Mouse (Mus musculus) midbrain, embryonic 15.5 days (tissue): ENCODE measurements around the gene Proser3. TPM values are rescaled to one million over a fixed set of nuclear protein-coding genes. Genes with fewer than 3 reads are reported as not detected.

Experiments used
- ATAC-seq: fragments of 200-750 bp; cut with Nextera tagmentation; replicated peaks from 2 replicates; pipeline ENCODE4 v1.8.0; 2017; ENCODE audit warnings: moderate TSS enrichment
- H3K27ac ChIP-seq: fragments of 300-500 bp; sonication (generic); 2 replicates; pipeline ENCODE4 v1.5.1; 2015; ENCODE audit warnings: mild to moderate bottlenecking, inconsistent platforms
- H3K27me3 ChIP-seq: fragments of 300-500 bp; sonication (generic); replicated peaks from 2 replicates; pipeline ENCODE4 v1.6.1; 2015; ENCODE audit warnings: inconsistent platforms
- H3K36me3 ChIP-seq: fragments of 300-500 bp; sonication (generic); replicated peaks from 2 replicates; pipeline ENCODE4 v1.6.1; 2015; ENCODE audit warnings: inconsistent platforms
- H3K4me1 ChIP-seq: fragments of 300-500 bp; sonication (generic); 2 replicates; pipeline ENCODE4 v1.6.1; 2015; ENCODE audit warnings: inconsistent platforms
- H3K4me2 ChIP-seq: fragments of 300-500 bp; sonication (generic); 2 replicates; pipeline ENCODE4 v1.6.1; 2015; ENCODE audit warnings: inconsistent platforms, mild to moderate bottlenecking, moderate library complexity
- H3K4me3 ChIP-seq: fragments of 300-500 bp; sonication (generic); 2 replicates; pipeline ENCODE4 v1.5.1; 2015; ENCODE audit warnings: mild to moderate bottlenecking, inconsistent platforms
- H3K9ac ChIP-seq: fragments of 300-500 bp; sonication (generic); 2 replicates; pipeline ENCODE4 v1.6.1; 2015; ENCODE audit warnings: mild to moderate bottlenecking, inconsistent platforms
- H3K9me3 ChIP-seq: fragments of 300-500 bp; sonication (generic); 2 replicates; pipeline ENCODE4 v1.6.1; 2016; ENCODE audit warnings: inconsistent platforms
- WGBS: fragments of 180-500 bp; shearing (Covaris S2); methylation state at CpG from one replicate; pipeline ENCODE4 v1.1.7; 2015; ENCODE audit warnings: mixed read lengths; 5-methylcytosine and 5-hydroxymethylcytosine counted together
- polyA plus RNA-seq: library from polyadenylated mRNA; unstranded; fragments of >200 nt; fragmentation: Nextera tagmentation; extraction: Ambion mirVana; gene quantifications from 2 replicates; pipeline ENCODE4 v1.2.1, GENCODE M21; 2015

Gene Proser3
- polyA plus RNA-seq, 1 experiment from 2014 or later, result 9.4 TPM

DNA sequence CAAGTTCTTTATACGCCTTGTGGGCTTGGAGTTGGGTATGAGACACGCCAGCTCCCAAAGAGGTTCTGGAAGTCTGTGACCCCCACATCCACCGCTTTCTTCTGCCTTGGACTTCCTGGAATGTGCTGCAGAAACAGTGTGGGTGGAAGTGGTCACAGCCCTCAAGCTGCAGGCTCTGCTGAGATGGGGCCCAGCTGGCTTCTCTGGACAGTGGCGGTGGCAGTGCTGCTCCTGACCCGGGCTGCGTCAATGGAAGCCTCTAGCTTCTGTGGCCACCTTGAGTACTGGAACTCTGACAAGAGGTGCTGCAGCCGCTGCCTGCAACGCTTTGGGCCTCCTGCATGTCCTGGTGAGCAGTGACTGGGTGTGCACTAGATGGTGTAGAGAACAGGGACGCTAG lies 13.9 kb upstream of the Proser3 start:
- Histone ChIP-seq H3K36me3 (peaks cover 43% of the 10 kb centered on the region), H3K9me3 (no peaks in the 10 kb centered on the region), H3K27ac (no peak overlapping the region), H3K4me1 (peaks cover 15% of the 10 kb centered on the region), H3K4me3 (no peak overlapping the region), H3K27me3 (no peaks in the 10 kb centered on the region), H3K4me2 (no peak overlapping the region), H3K9ac (no peak overlapping the region)
- 92% methylated on average over 9 of the region's 9 CpGs for WGBS
- ATAC-seq, result no peak

DNA sequence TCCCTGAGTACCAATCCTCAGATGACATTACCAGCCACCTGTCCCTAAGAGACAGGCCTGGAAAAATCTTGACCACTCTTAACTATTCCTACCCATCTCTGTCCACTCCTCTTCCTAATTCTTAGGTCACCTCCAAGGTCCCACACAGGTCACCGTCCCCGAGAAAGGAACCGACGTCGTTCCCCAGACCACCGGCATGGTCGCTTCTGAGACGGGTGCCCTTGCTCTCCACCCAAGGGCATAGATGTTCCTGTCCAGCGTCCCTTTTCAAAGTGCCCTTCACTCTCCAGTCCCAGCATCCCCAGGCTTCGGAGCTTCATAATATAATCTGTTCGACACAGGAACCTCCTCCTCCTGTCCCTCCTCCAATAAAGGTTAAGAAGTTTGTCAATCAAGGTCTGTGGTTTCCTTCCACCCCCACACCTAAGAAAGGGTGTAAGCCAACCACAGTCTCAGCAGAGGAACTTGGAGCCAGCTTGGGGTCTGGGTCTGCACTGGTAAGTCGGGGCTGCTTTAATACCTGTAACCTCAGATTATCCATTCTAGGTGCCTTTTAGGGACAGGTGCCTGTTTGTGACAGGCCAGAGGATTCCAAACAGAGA lies 13.0 kb upstream of the Proser3 start, which contains the start of gene Igflr1:
Igflr1 (plus strand) TSS at position 458 of the 602 bp plus-strand sequence.
- no peak for ATAC-seq
- Histone ChIP-seq H3K27me3 (no peaks in the 10 kb centered on the region), H3K4me1 (peaks cover 19% of the 10 kb centered on the region), H3K27ac (no peak within 1 kb of the TSS), H3K9me3 (no peaks in the 10 kb centered on the region), H3K9ac (no peak within 1 kb of the TSS), H3K4me3 (no peak within 1 kb of the TSS), H3K4me2 (peak within 1 kb of the TSS; percentile 89), H3K36me3 (peaks cover 34% of the 10 kb centered on the region)
- 92% methylated on average over 12 of the region's 12 CpGs for WGBS

DNA sequence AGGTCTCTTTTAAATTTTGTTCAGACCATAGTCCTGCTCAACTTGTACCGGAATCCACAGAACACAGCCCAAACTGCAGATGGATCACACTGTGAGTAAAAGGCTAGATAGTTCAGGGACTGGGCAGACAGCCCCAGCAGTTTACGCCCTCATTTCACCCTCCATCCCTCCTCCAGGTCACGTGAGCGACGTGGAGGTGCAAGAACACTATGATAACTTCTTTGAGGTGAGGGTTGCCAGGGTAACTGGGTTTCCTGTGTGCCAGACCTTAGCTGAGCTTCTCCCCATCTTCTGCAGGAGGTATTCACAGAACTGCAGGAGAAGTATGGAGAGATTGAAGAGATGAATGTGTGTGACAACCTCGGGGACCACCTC lies 11.8 kb upstream of the Proser3 start:
- H3K27me3 ChIP-seq, result no peaks in the 10 kb centered on the region
- WGBS, result 30% methylated on average over 6 of the region's 6 CpGs
- H3K9ac ChIP-seq, result peak overlapping the region; percentile 84
- H3K4me3 ChIP-seq, result peak overlapping the region; percentile 95
- peak overlapping the region; percentile 96 for H3K27ac ChIP-seq
- H3K4me1 ChIP-seq, result peaks cover 24% of the 10 kb centered on the region
- H3K36me3 ChIP-seq, result peaks cover 22% of the 10 kb centered on the region; the same call in 1 of the 2 replicates
- no peak for ATAC-seq
- H3K4me2 ChIP-seq, result peak overlapping the region; percentile 89
- H3K9me3 ChIP-seq, result no peaks in the 10 kb centered on the region

DNA sequence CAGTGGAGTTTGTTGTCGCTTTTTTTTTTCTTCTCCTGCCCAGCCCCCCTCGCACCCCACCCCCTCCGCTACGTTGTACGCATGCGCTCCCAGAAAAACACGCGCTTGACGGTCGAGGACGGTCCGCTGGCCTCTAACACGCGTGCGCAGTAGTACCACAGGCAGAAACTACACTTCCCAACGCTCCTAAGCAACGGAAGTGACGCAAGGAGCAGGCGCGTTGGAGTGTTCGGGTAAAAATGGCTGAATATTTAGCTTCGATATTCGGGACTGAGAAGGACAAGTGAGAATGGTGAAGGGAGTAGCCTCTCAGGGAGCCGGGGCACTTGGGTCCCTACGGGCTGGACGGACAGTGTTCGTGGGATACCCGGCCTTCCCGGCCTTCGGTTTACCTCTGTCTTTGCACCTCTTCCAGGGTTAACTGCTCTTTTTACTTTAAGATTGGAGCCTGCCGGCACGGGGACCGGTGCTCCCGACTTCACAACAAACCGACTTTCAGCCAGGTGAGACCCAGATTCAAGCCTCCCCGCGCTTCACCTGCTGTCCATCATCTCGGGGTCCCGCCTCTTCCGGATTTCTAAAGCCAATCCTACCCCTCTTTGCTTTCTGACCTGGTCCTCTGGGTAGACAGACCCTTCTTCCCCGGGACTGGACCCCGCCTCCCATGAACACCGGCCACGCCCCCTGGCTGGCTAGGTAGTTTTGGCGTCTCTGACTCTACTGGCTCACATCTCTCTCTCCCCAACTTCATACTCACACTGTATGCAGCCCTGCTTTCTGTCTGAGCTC lies 11.2 kb upstream of the Proser3 start, which contains the start of the genes U2af1l4, Gm49396 and Psenen:
U2af1l4 (plus strand) TSS at position 185 of the 789 bp plus-strand sequence.
Gm49396 (plus strand) TSS at position 228 of the 789 bp plus-strand sequence.
Psenen (minus strand) TSS at position 511 of the 789 bp plus-strand sequence.
- Histone ChIP-seq H3K36me3 (peaks cover 16% of the 10 kb centered on the region; the same call in 1 of the 2 replicates), H3K4me1 (peaks cover 30% of the 10 kb centered on the region), H3K9ac (peak within 1 kb of the TSS; percentile 84), H3K4me2 (peak within 1 kb of the TSS; percentile 89), H3K4me3 (peak within 1 kb of the TSS; percentile 95), H3K27me3 (no peaks in the 10 kb centered on the region), H3K9me3 (no peaks in the 10 kb centered on the region), H3K27ac (peak within 1 kb of the TSS; percentile 96)
- WGBS, result under 1% methylated on average over 45 of the region's 45 CpGs
- peak; percentile 89 for ATAC-seq

DNA sequence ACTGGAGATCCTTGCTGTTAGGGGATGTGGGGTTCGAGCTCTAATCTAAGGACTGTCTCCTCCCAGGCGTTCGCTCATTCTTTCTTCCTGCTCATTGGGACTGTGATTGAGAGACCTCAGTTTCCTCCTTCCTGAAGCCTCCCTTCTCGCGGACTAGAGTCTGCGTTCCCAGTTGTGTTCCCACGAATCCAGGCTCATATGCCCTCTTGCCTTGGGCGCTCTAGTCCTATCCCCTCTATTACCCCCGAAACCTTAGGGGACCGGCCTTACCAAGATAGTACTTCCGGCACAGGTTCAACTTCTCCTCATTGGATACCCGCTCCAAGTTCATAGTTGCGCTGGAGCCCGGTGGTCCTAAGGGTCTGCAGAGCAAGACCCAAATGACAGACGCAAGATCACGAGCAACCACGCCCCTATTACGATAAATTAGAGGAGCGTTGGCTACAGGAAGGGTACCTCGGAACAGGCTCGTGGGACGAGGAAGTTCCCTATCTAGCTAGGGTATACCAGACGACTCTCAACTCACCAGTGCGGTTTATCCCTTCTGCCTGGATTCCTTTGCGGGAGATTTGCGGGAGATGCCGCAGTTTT lies 10.5 kb upstream of the Proser3 start:
- WGBS, result 2% methylated on average over 27 of the region's 27 CpGs
- Histone ChIP-seq H3K36me3 (peaks cover 12% of the 10 kb centered on the region; the same call in 1 of the 2 replicates), H3K27ac (peak overlapping the region; percentile 96), H3K9me3 (no peaks in the 10 kb centered on the region), H3K9ac (peak overlapping the region; percentile 84), H3K4me3 (peak overlapping the region; percentile 95), H3K27me3 (no peaks in the 10 kb centered on the region), H3K4me1 (peaks cover 35% of the 10 kb centered on the region), H3K4me2 (peak overlapping the region; percentile 89)
- ATAC-seq, result no peak

DNA sequence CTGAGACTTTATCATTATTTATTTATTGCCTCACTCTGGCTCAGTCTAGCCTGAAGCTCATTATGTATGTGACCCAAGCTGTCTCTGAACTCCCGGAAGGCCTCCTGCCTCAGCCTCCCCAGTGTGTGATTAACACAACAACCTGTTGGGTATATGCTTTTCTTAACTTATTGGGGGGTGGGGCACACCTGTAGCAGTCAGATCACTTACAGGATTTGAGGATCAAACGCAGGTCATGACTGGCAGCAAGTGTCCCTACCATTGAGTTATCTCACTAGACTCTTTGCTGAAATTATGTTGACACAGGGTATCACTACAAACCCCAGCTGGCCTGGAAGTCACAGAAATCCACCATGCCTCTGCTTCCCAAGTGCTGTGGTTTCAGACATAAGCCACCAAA lies 8.2 kb upstream of the Proser3 start:
- no peak overlapping the region for H3K4me3 ChIP-seq
- H3K9me3 ChIP-seq, result no peaks in the 10 kb centered on the region
- peaks cover 35% of the 10 kb centered on the region for H3K4me1 ChIP-seq
- ATAC-seq, result no peak
- H3K9ac ChIP-seq, result no peak overlapping the region
- peak overlapping the region; percentile 64; the same call in 1 of the 2 replicates for H3K27ac ChIP-seq
- peak overlapping the region; percentile 97; the same call in 1 of the 2 replicates for H3K4me2 ChIP-seq
- 64% methylated on average over 2 of the region's 2 CpGs for WGBS
- peaks cover 18% of the 10 kb centered on the region; the same call in 1 of the 2 replicates for H3K36me3 ChIP-seq
- no peaks in the 10 kb centered on the region for H3K27me3 ChIP-seq

DNA sequence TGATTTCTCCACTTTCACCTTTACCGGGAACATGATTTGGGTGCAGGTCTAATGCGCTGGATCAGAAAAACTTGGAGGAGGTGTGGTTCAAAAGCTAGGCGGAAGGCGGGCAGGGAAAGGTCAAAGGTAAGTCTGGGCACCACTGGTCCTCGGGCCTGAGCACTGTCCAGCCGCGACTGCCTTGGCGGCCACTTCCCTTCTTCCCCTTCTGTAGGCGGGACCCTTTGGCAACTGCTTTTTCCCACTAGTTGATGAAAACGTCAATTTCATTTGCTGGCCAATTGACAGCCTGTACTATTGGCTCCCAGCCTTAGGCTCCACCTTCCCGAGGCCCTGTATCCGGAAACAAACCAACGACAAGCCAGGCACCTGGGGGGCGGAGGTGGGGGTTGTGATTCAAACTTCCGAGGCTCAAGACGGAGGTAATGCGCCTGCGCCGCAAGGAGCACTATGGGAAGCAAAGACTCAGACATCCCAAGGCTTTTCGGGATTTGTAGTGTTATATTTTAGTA lies 7.4 kb upstream of the Proser3 start, which contains the start of gene Lin37:
Lin37 (minus strand) TSS at position 396 of the 512 bp plus-strand sequence.
- peak; percentile 89 for ATAC-seq

DNA sequence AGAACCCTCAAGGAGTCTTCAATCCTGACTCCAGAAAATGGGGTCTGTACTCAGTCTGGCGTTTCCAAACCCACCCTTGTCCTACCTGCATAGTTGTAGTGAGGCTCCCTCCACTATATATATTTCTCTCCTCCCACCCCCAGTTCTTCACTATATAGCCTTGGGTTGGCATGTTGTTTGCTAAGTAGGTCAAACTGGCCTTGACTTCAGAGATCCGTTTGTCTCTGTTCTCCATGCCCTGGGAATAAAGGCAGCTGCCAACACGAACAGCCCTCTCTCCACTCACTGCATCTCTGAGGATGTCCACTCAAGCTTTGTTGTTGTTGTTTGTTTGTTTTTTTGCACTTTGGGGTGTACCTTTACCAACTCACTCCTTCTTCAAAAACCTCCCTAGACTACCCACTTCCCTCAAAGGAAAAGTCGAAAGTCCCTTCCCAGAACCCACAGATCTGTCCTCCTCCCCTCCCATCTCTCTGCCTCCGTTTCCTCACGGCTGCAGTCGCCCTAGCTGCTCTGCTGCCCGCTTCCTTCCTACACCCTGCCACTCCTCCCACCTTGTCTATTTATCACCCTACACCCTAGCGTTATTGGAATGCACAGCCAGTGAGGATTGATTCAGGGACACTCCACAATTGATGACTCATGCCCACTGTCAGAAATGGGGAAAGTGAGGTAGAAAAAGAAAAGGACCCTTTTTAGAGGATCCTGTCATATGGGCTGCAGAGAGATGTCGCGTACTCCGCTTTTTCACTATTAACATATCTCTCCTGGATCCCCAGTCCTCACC lies 6.8 kb upstream of the Proser3 start:
- peak overlapping the region; percentile 70 for H3K9ac ChIP-seq
- no peaks in the 10 kb centered on the region for H3K27me3 ChIP-seq
- WGBS, result 17% methylated on average over 12 of the region's 12 CpGs
- ATAC-seq, result no peak
- H3K4me3 ChIP-seq, result peak overlapping the region; percentile 60
- H3K4me2 ChIP-seq, result peak overlapping the region; percentile 97
- peaks cover 28% of the 10 kb centered on the region; the same call in 1 of the 2 replicates for H3K36me3 ChIP-seq
- H3K4me1 ChIP-seq, result peaks cover 30% of the 10 kb centered on the region
- no peaks in the 10 kb centered on the region for H3K9me3 ChIP-seq
- H3K27ac ChIP-seq, result peak overlapping the region; percentile 71

More for the DNA sequence above, 7.4 kb upstream of the Proser3 start, which contains the start of gene Lin37:
- peak within 1 kb of the TSS; percentile 71 for H3K27ac ChIP-seq
- peak within 1 kb of the TSS; percentile 70 for H3K9ac ChIP-seq
- peaks cover 26% of the 10 kb centered on the region; the same call in 1 of the 2 replicates for H3K36me3 ChIP-seq
- no peaks in the 10 kb centered on the region for H3K9me3 ChIP-seq
- H3K4me1 ChIP-seq, result peaks cover 35% of the 10 kb centered on the region
- H3K27me3 ChIP-seq, result no peaks in the 10 kb centered on the region
- H3K4me2 ChIP-seq, result peak within 1 kb of the TSS; percentile 97
- WGBS, result under 1% methylated on average over 20 of the region's 20 CpGs
- peak within 1 kb of the TSS; percentile 60 for H3K4me3 ChIP-seq

DNA sequence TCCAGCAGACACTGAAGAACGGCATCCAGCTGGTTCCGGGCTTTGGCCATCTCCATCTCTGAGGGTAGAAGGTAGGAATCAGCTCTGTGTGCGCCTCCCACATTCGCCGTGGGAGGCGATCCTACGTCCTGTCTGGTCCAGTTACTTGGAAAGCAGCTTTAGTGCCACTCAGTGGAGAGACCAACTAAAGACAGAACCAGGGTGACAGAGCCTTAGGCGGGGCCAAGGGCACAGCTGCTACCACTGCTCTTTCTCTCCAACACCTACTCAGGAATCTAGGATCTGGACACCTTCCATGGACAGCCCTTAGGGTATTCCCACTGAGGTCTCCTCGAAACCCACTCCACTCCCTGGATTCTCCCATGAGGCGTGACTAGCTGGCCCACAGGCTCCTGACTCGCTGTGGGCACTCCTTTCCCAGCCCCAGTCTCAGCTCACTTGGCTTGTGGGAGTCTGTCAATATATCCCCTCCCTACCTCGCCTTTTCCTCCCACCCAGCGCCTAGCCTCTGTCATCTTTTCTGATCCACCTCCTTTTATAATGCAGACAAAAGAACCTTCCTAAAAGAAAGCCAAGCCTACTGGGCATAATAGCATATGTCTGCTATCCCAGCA lies 5.9 kb upstream of the Proser3 start:
- Histone ChIP-seq H3K4me3 (peak overlapping the region; percentile 60; the same call in 1 of the 2 replicates), H3K27ac (no peak overlapping the region), H3K36me3 (peaks cover 28% of the 10 kb centered on the region; the same call in 1 of the 2 replicates), H3K4me1 (peaks cover 36% of the 10 kb centered on the region), H3K9ac (peak overlapping the region; percentile 70; the same call in 1 of the 2 replicates), H3K27me3 (no peaks in the 10 kb centered on the region), H3K9me3 (no peaks in the 10 kb centered on the region), H3K4me2 (peak overlapping the region; percentile 97; the same call in 1 of the 2 replicates)
- no peak for ATAC-seq
- 87% methylated on average over 13 of the region's 13 CpGs for whole genome bisulfite sequencing

DNA sequence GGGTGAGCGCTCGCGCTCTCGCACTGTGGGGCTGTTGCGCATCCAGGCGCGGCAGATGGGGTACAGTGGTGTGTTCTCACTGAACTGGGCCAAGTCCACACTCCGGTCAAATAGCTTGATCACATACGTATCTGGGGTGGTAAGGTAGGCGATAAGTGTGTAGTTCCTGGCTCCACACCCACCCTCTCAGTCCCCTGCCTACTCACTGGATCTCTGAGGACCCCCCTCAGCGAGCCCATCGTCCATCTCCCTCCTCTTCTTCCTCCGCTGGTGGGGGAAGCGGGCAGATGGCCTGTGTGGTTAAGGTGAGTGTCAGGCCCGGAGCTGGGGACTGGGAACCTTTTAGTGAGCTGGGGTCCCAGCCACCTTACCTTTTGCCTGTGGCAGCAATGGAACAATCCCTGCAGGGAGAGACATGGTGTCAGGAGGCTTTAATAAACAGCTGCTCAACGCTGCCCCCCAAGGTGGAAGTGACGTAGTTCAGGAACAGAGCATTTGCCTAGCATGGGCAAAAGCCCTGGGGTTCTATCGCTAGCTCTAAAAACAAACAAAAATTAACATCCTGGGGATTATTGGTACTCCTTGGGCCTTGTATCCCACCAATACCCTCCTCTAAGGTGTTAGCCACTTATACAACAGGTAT lies 4.9 kb upstream of the Proser3 start:
- H3K4me2 ChIP-seq, result no peak overlapping the region
- 92% methylated on average over 18 of the region's 18 CpGs for WGBS
- ATAC-seq, result no peak

More for the DNA sequence above, 4.9 kb upstream of the Proser3 start:
- H3K9ac ChIP-seq, result no peak overlapping the region
- H3K4me1 ChIP-seq, result peaks cover 37% of the 10 kb centered on the region
- no peaks in the 10 kb centered on the region for H3K9me3 ChIP-seq
- peaks cover 28% of the 10 kb centered on the region; the same call in 1 of the 2 replicates for H3K36me3 ChIP-seq
- no peaks in the 10 kb centered on the region for H3K27me3 ChIP-seq
- H3K4me3 ChIP-seq, result no peak overlapping the region
- no peak overlapping the region for H3K27ac ChIP-seq
